Mouse (Mus musculus) regulatory T cell (primary cell): Measurements from ENCODE around the gene Clec16a.

Source experiments
- in situ Hi-C: fragments of 300-600 bp; cut with MboI, MseI; formaldehyde crosslinking; loops from one replicate; pipeline ENCODE4 v1.15.1; 2025; ENCODE audit warnings: high pct_unique_total_duplicates

Clec16a gene

GRCm38 (mm10) chr16:10668991-10669703 lies 124.0 kb downstream of the Clec16a start:
- in situ Hi-C loops: no loop called here

GRCm38 (mm10) chr16:10669936-10670335 lies 124.8 kb downstream of the Clec16a start:
- in situ Hi-C loops: no loop called here

- in situ Hi-C loops: no loop called here
Observed at GRCm38 (mm10) chr16:10672490-10672889, 127.4 kb downstream of the Clec16a start.

DNA sequence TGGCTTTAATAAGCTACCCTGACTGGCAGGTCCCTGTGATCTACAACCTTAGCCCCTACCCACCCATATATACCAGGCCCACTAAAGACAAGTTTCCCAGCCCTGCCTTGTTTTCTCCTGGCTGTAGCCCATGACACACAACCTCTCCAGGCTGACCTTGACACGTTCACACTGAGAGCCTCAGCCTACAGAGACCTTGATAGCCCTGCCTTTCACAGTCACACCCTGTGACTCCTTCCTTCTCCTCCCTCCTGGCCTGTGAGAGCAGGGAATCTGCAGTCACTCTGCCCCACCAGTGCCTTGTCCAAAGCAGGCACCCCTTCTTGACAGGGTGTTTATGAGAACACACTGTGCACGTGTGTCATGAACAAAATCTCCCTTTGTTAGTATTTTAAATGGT lies 128.9 kb downstream of the Clec16a start:
- in situ Hi-C loops: no loop called here

DNA sequence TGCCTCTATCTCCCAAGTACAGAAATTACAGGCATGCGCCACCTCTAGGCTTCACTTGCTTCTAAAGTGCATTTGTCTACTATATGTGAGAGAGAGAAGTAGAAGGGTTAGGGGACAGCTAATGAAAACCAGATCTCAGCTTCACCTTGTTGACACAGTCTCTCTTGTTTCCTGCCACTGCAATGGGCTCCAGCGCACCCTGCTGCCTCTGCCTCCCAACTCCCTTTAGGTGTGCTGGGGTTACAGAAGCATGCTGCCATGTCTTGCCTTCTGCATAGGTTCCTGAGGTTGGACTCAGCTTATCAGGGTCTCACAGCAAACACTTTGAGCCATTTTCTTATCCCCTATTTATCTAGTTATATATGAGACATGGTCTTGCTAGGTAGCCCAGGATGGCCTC lies 129.8 kb downstream of the Clec16a start:
- in situ Hi-C loops: loop anchor here (25.0 kb wide), 1 partner anchor 1938 kb away; no protein-coding TSS in a partner anchor

DNA sequence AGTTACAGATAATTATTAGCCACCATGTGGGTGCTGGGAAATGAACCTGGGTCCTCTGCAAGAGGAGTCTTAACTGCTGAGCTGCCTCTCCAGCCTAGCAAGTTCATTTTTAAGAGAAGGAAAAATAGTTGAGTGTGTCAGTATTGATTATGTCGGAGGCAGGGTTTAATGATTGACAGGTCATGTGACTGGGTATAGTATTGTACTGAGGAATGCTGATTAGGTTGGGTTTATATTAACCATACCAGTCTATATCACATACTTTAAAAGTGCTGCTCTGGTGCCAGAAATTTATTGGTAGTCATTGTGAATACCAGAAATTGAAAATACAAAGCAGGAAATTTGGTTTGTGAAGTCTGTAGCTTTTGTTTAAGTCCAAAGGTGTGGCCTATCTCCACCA lies 130.5 kb downstream of the Clec16a start:
- in situ Hi-C loops: loop anchor here (25.0 kb wide), 1 partner anchor 1938 kb away; no protein-coding TSS in a partner anchor

DNA sequence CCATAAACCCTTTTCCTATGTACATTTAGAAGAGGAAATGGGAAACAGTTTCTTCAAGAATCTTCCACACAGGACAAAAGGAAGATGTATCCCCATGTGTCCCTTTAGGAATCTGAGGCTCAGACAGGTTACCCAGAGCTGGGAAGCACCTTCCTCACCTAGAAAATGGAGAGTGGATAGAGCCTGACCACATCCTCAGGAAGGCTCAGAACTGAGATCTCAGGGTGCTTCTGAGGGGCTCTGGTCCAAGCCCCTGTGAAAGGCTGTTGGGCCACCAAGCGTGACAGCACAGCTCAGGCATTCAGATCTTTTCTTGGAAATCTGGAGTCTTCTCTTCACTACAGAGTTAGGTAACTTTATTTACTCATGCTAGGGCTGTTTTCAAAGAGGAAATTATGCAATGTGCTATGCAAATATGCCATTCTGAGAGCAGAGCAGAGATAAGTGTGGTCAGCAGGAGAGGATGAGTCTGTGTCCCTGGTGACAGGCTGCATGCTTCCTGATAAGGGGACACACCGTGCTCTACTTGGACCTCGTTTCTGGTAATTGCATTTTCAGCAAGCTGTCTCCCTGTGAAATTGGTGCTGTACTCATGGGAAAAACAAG lies 131.4 kb downstream of the Clec16a start:
- in situ Hi-C loops: loop anchor here (25.0 kb wide), 1 partner anchor 1939 kb away; no protein-coding TSS in a partner anchor

- in situ Hi-C loops: loop anchor here (25.0 kb wide), 1 partner anchor 1945 kb away; no protein-coding TSS in a partner anchor
Observed at GRCm38 (mm10) chr16:10682521-10682920, 137.4 kb downstream of the Clec16a start.

- in situ Hi-C loops: loop anchor here (25.0 kb wide), 1 partner anchor 1946 kb away; no protein-coding TSS in a partner anchor
Observed at GRCm38 (mm10) chr16:10683193-10684000, 138.3 kb downstream of the Clec16a start.

DNA sequence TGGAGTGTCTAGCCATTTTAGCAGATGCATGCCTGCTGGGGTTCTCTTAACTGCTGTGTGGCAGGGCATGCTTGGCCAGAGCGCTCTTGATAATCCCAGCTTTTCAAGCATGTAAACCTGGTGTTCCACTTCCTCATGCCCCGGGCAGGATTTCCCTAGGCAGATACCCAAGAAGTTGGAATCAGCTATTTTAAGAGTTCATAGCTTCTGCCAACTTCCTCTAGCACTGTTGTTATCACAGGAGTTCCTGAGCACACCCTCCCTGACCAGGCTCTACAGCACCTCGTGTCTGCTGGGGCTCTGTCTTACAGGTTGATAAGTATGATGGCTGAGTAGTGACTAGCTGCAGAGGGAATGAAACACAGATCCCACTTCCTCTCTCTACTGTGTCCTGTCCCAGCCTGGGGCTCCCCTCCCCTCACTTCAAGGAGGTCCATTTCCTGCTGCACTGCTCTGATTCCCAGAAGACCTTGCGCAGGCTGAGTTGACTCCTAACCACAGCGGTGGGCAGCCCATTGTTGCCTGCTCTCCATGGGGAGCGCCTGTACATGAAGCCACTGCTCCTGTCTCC lies 144.7 kb downstream of the Clec16a start:
- in situ Hi-C loops: loop anchor here (25.0 kb wide), 1 partner anchor 1953 kb away; no protein-coding TSS in a partner anchor

GRCm38 (mm10) chr16:10690442-10690841 lies 145.3 kb downstream of the Clec16a start:
- in situ Hi-C loops: loop anchor here (25.0 kb wide), 1 partner anchor 1953 kb away; no protein-coding TSS in a partner anchor

GRCm38 (mm10) chr16:10691705-10692104 lies 146.6 kb downstream of the Clec16a start:
- in situ Hi-C loops: loop anchor here (25.0 kb wide), 1 partner anchor 1954 kb away; no protein-coding TSS in a partner anchor

- in situ Hi-C loops: loop anchor here (25.0 kb wide), 1 partner anchor 1956 kb away; no protein-coding TSS in a partner anchor
Observed at GRCm38 (mm10) chr16:10692848-10693247, 147.7 kb downstream of the Clec16a start.

DNA sequence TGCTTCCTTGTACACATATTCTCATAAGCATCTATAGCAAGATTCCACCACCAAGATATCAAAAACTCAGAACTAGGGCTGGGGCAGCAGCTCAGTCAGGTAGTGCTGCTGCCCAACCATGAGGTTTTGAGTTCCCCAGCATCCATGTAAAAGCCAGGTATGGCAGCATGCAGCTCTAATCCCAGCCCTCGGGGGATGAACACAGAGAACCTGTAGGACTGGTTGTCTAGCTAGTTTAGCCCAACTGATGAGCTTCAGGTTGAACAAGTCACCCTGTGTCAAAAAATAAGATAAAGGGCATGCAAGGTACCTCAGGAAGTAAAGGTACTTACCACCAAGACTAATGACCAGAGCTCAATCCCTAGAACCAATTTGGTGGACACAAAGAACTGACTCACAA lies 148.3 kb downstream of the Clec16a start:
- in situ Hi-C loops: loop anchor here (25.0 kb wide), 1 partner anchor 1956 kb away; no protein-coding TSS in a partner anchor

GRCm38 (mm10) chr16:10694414-10694851 lies 149.3 kb downstream of the Clec16a start:
- in situ Hi-C loops: loop anchor here (25.0 kb wide), 1 partner anchor 1957 kb away; no protein-coding TSS in a partner anchor

GRCm38 (mm10) chr16:10697861-10698659 lies 152.9 kb downstream of the Clec16a start:
- in situ Hi-C loops: loop anchor here (25.0 kb wide), 1 partner anchor 1961 kb away; no protein-coding TSS in a partner anchor

GRCm38 (mm10) chr16:10699316-10699715 lies 154.2 kb downstream of the Clec16a start:
- in situ Hi-C loops: loop anchor here (25.0 kb wide), 1 partner anchor 1962 kb away; no protein-coding TSS in a partner anchor

DNA sequence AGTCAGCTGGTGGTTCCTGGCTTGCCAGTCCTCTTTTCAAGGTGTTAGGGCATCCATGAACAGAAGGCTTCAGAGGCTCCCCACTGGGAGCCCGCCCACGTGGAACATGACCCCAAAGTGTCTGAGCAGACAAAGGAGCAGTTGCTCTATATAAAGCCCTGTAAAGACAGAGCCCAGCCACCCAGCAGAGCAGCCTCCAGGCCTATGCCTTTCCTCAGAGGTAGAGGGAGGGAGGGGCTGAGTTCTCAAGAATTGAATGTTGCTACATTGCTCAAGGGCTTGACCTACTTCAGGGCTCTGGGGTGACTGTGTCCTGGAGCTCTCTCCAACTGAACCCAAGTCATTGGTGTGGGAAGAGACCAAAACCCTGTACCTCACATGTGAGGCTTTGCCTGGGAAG lies 155.0 kb downstream of the Clec16a start:
- in situ Hi-C loops: no loop called here

GRCm38 (mm10) chr16:10702399-10702798 lies 157.3 kb downstream of the Clec16a start:
- in situ Hi-C loops: no loop called here

GRCm38 (mm10) chr16:10703932-10704331 lies 158.8 kb downstream of the Clec16a start:
- in situ Hi-C loops: no loop called here
